In genomic region chr8:70874441-70874840, GRCm38 (mm10) we compare ENCODE assay signal across 17 mouse cellular contexts. TPM values are rescaled to one million over a fixed set of nuclear protein-coding genes. Genes with fewer than 3 reads are reported as not detected.
A peak's percentile ranks its signal among the peaks of the same experiment; 100 is the strongest.
DNase-seq lines count a peak whose midpoint lies in the region; ATAC-seq and TF ChIP-seq lines count a peak whose summit lies in the region.
"Had no signal": no experiment of that assay in that cellular context is flagged by ENCODE, and none has a peak within 500 bp of the region (broad histone marks: within the 10 kb centered on the region; RNA-seq: fewer than 3 reads in every experiment).

No protein-coding gene starts in this region.

- no peaks in the 10 kb centered on the region for H3K27me3 ChIP-seq in forebrain, embryonic 12.5 days
- H3K27me3 ChIP-seq in forebrain, embryonic 13.5 days, result 0 out of 2 replicates have a peak, but pooled peaks cover 3% of the 10 kb centered on the region
- H3K27me3 ChIP-seq in E14TG2a.4 (ENCODE audit: insufficient read depth, low read length), result no peaks in the 10 kb centered on the region
- no peaks in the 10 kb centered on the region for H3K27me3 ChIP-seq in hindbrain, embryonic 10.5 days (ENCODE audit: insufficient read depth, poor library complexity, severe bottlenecking)
- no peaks in the 10 kb centered on the region for H3K27me3 ChIP-seq in limb, embryonic 11.5 days (ENCODE audit: control insufficient read depth, insufficient read depth, low read length)
- 0 out of 2 replicates have a peak, but pooled peaks cover 2% of the 10 kb centered on the region for H3K27me3 ChIP-seq in intestine, embryonic 15.5 days (replicated peaks)
- H3K27me3 ChIP-seq: heart, embryonic 15.5 days; lung, embryonic 15.5 days had no signal

- 0 out of 2 replicates have a peak overlapping the region, but pooled peaks have one; percentile 3 for H3K27ac ChIP-seq in forebrain, embryonic 12.5 days
- no peak overlapping the region for H3K27ac ChIP-seq in forebrain, embryonic 13.5 days
- peak overlapping the region; percentile 95 for H3K27ac ChIP-seq in hindbrain, embryonic 10.5 days
- no peak overlapping the region for H3K27ac ChIP-seq in limb, embryonic 11.5 days (replicated peaks; ENCODE audit: low read depth, low read length)
- no peak overlapping the region for H3K27ac ChIP-seq in intestine, embryonic 15.5 days
- H3K27ac ChIP-seq: lung, embryonic 15.5 days had no signal

- H3K4me1 ChIP-seq in forebrain, embryonic 12.5 days, result peaks cover 22% of the 10 kb centered on the region
- H3K4me1 ChIP-seq in forebrain, embryonic 13.5 days, result peaks cover 21% of the 10 kb centered on the region
- peaks cover 85% of the 10 kb centered on the region for H3K4me1 ChIP-seq in E14TG2a.4 (replicated peaks; ENCODE audit: low read depth, low read length)
- peaks cover 38% of the 10 kb centered on the region for H3K4me1 ChIP-seq in hindbrain, embryonic 10.5 days (replicated peaks)
- peaks cover under 1% of the 10 kb centered on the region; the same call in 1 of the 2 replicates for H3K4me1 ChIP-seq in limb, embryonic 11.5 days (ENCODE audit: control insufficient read depth, insufficient read depth, low read length)
- H3K4me1 ChIP-seq in intestine, embryonic 15.5 days (replicated peaks), result peaks cover 9% of the 10 kb centered on the region; the same call in 1 of the 2 replicates

- H3K4me2 ChIP-seq in forebrain, embryonic 12.5 days, result no peak overlapping the region
- H3K4me2 ChIP-seq in forebrain, embryonic 13.5 days, result no peak overlapping the region
- H3K4me2 ChIP-seq in limb, embryonic 11.5 days (ENCODE audit: low read depth, severe bottlenecking), result no peak overlapping the region
- H3K4me2 ChIP-seq in intestine, embryonic 15.5 days (replicated peaks), result no peak overlapping the region

- no peak overlapping the region for H3K4me3 ChIP-seq in forebrain, embryonic 12.5 days (replicated peaks)
- H3K4me3 ChIP-seq in forebrain, embryonic 13.5 days, result no peak overlapping the region
- peak overlapping the region; percentile 95 for H3K4me3 ChIP-seq in E14TG2a.4 (replicated peaks; ENCODE audit: low read length)
- peak overlapping the region; percentile 93; the same call in 1 of the 2 replicates for H3K4me3 ChIP-seq in hindbrain, embryonic 10.5 days
- no peak overlapping the region for H3K4me3 ChIP-seq in limb, embryonic 11.5 days (ENCODE audit: low read depth, low read length)
- no peak overlapping the region for H3K4me3 ChIP-seq in intestine, embryonic 15.5 days (replicated peaks)

- H3K9me3 ChIP-seq in forebrain, embryonic 12.5 days, result no peaks in the 10 kb centered on the region
- no peaks in the 10 kb centered on the region for H3K9me3 ChIP-seq in forebrain, embryonic 13.5 days (replicated peaks)
- H3K9me3 ChIP-seq in E14TG2a.4 (ENCODE audit: low read length), result no peaks in the 10 kb centered on the region
- no peaks in the 10 kb centered on the region for H3K9me3 ChIP-seq in hindbrain, embryonic 10.5 days
- no peaks in the 10 kb centered on the region for H3K9me3 ChIP-seq in limb, embryonic 11.5 days (ENCODE audit: control insufficient read depth, low read length)
- H3K9me3 ChIP-seq in intestine, embryonic 15.5 days, result no peaks in the 10 kb centered on the region
- H3K9me3 ChIP-seq: G1E; heart, embryonic 15.5 days; liver, embryonic 12.5 days; lung, embryonic 15.5 days had no signal

- TF ChIP-seq CTCF in E14TG2a.4 (conservative IDR thresholded peaks at IDR 0.05; ENCODE audit: low read length), result no peak

- ATAC-seq in forebrain, embryonic 12.5 days (ENCODE audit: low FRiP score), result no peak
- ATAC-seq in forebrain, embryonic 13.5 days, result no peak
- no peak for ATAC-seq in limb, embryonic 11.5 days (ENCODE audit: insufficient number of reproducible peaks, low FRiP score, low TSS enrichment, low read depth)
- no peak for ATAC-seq in intestine, embryonic 15.5 days

- DNase-seq in hindbrain, embryonic 10.5 days (ENCODE audit: low spot score), result no peak
- peak; percentile 20 for DNase-seq in limb, embryonic 11.5 days (ENCODE audit: low spot score)
- DNase-seq in thymus, postnatal 14 days, result no peak
- no peak for DNase-seq in T-cell, adult 2 months (ENCODE audit: low spot score)
- DNase-seq: adrenal gland, adult 2 months; B cell, adult 2 months; cerebellum, adult 8-10 months; kidney, postnatal 10 days; layer of hippocampus, adult 9-11 months had no signal

- H3K36me3 ChIP-seq in forebrain, embryonic 12.5 days (replicated peaks), result no peaks in the 10 kb centered on the region
- no peaks in the 10 kb centered on the region for H3K36me3 ChIP-seq in forebrain, embryonic 13.5 days (ENCODE audit: poor library complexity, severe bottlenecking)
- H3K36me3 ChIP-seq in E14TG2a.4 (ENCODE audit: insufficient read depth, low read length), result peaks cover 11% of the 10 kb centered on the region
- H3K36me3 ChIP-seq in hindbrain, embryonic 10.5 days, result no peaks in the 10 kb centered on the region
- no peaks in the 10 kb centered on the region; the same call in 1 of the 2 replicates for H3K36me3 ChIP-seq in limb, embryonic 11.5 days (ENCODE audit: control insufficient read depth, insufficient read depth, low read length)
- no peaks in the 10 kb centered on the region for H3K36me3 ChIP-seq in intestine, embryonic 15.5 days
- H3K36me3 ChIP-seq: heart, embryonic 15.5 days; liver, embryonic 12.5 days; lung, embryonic 15.5 days had no signal

- no peak overlapping the region for H3K9ac ChIP-seq in forebrain, embryonic 12.5 days
- H3K9ac ChIP-seq in forebrain, embryonic 13.5 days, result no peak overlapping the region
- H3K9ac ChIP-seq in limb, embryonic 11.5 days (ENCODE audit: low read length), result 0 out of 2 replicates have a peak overlapping the region, but pooled peaks have one; percentile 17
- no peak overlapping the region for H3K9ac ChIP-seq in intestine, embryonic 15.5 days
- H3K9ac ChIP-seq: heart, embryonic 15.5 days had no signal

- WGBS in forebrain, embryonic 12.5 days, result 92% methylated on average over 13 of the region's 13 CpGs
- WGBS in forebrain, embryonic 13.5 days, result 93% methylated on average over 13 of the region's 13 CpGs
- WGBS in hindbrain, embryonic 10.5 days, result 90% methylated on average over 13 of the region's 13 CpGs
- WGBS in limb, embryonic 11.5 days, result 91% methylated on average over 13 of the region's 13 CpGs
- WGBS in intestine, embryonic 15.5 days, result 93% methylated on average over 13 of the region's 13 CpGs

RNA-seq across cellular contexts. Expression of gene Ccdc124, which starts 0.7 kb away (rescaled TPM):
- polyA plus RNA-seq in forebrain, embryonic 12.5 days (2016; fragmentation: Nextera tagmentation; extraction: Ambion mirVana), result 154 and 159 TPM in 2 replicates
- 169 and 179 TPM in 2 replicates for polyA plus RNA-seq in forebrain, embryonic 13.5 days (2015; fragmentation: Nextera tagmentation; extraction: Ambion mirVana)
- polyA plus RNA-seq in hindbrain, embryonic 10.5 days (2016; fragmentation: Nextera tagmentation; extraction: Ambion mirVana), result 172 and 182 TPM in 2 replicates
- 154 and 161 TPM in 2 replicates for polyA plus RNA-seq in limb, embryonic 11.5 days (2014; fragmentation: Nextera tagmentation; extraction: Ambion mirVana)
- 89.4 and 90.7 TPM in 2 replicates for polyA plus RNA-seq in intestine, embryonic 15.5 days (2015; fragmentation: Nextera tagmentation; extraction: Ambion mirVana)

RNA-seq across cellular contexts. Expression of gene Kcnn1, which starts 11.4 kb away (rescaled TPM):
- 14.4 and 16.3 TPM in 2 replicates for polyA plus RNA-seq in forebrain, embryonic 12.5 days (2016; fragmentation: Nextera tagmentation; extraction: Ambion mirVana)
- polyA plus RNA-seq in forebrain, embryonic 13.5 days (2015; fragmentation: Nextera tagmentation; extraction: Ambion mirVana), result 11.2 and 13.5 TPM in 2 replicates
- polyA plus RNA-seq in hindbrain, embryonic 10.5 days (2016; fragmentation: Nextera tagmentation; extraction: Ambion mirVana), result 6.2 and 19.3 TPM in 2 replicates
- 3.8 and 3.9 TPM in 2 replicates for polyA plus RNA-seq in limb, embryonic 11.5 days (2014; fragmentation: Nextera tagmentation; extraction: Ambion mirVana)
- 2.0 TPM in 2 replicates for polyA plus RNA-seq in intestine, embryonic 15.5 days (2015; fragmentation: Nextera tagmentation; extraction: Ambion mirVana)

RNA-seq across cellular contexts. Expression of gene Slc5a5, which starts 18.1 kb away (rescaled TPM):
- 0.49 and 0.67 TPM in 2 replicates for polyA plus RNA-seq in forebrain, embryonic 12.5 days (2016; fragmentation: Nextera tagmentation; extraction: Ambion mirVana)
- 0.50 and 0.67 TPM in 2 replicates for polyA plus RNA-seq in forebrain, embryonic 13.5 days (2015; fragmentation: Nextera tagmentation; extraction: Ambion mirVana)
- polyA plus RNA-seq in hindbrain, embryonic 10.5 days (2016; fragmentation: Nextera tagmentation; extraction: Ambion mirVana), result 0.39 and 0.59 TPM in 2 replicates
- polyA plus RNA-seq in limb, embryonic 11.5 days (2014; fragmentation: Nextera tagmentation; extraction: Ambion mirVana), result 0.09 and 0.34 TPM in 2 replicates
- 0.34 and 0.40 TPM in 2 replicates for polyA plus RNA-seq in intestine, embryonic 15.5 days (2015; fragmentation: Nextera tagmentation; extraction: Ambion mirVana)

RNA-seq across cellular contexts. Expression of gene Rpl18a, which starts 22.8 kb away (rescaled TPM):
- 2,624 and 2,770 TPM in 2 replicates for polyA plus RNA-seq in forebrain, embryonic 12.5 days (2016; fragmentation: Nextera tagmentation; extraction: Ambion mirVana)
- polyA plus RNA-seq in forebrain, embryonic 13.5 days (2015; fragmentation: Nextera tagmentation; extraction: Ambion mirVana), result 3,255 and 3,517 TPM in 2 replicates
- polyA plus RNA-seq in hindbrain, embryonic 10.5 days (2016; fragmentation: Nextera tagmentation; extraction: Ambion mirVana), result 3,443 and 3,791 TPM in 2 replicates
- polyA plus RNA-seq in limb, embryonic 11.5 days (2014; fragmentation: Nextera tagmentation; extraction: Ambion mirVana), result 3,769 and 3,846 TPM in 2 replicates
- polyA plus RNA-seq in intestine, embryonic 15.5 days (2015; fragmentation: Nextera tagmentation; extraction: Ambion mirVana), result 4,170 and 4,400 TPM in 2 replicates

RNA-seq across cellular contexts. Expression of gene Map1s, which starts 31.3 kb away (rescaled TPM):
- 61.4 and 61.6 TPM in 2 replicates for polyA plus RNA-seq in forebrain, embryonic 12.5 days (2016; fragmentation: Nextera tagmentation; extraction: Ambion mirVana)
- 57.0 and 58.2 TPM in 2 replicates for polyA plus RNA-seq in forebrain, embryonic 13.5 days (2015; fragmentation: Nextera tagmentation; extraction: Ambion mirVana)
- 66.6 and 74.5 TPM in 2 replicates for polyA plus RNA-seq in hindbrain, embryonic 10.5 days (2016; fragmentation: Nextera tagmentation; extraction: Ambion mirVana)
- polyA plus RNA-seq in limb, embryonic 11.5 days (2014; fragmentation: Nextera tagmentation; extraction: Ambion mirVana), result 42.3 and 44.8 TPM in 2 replicates
- polyA plus RNA-seq in intestine, embryonic 15.5 days (2015; fragmentation: Nextera tagmentation; extraction: Ambion mirVana), result 36.7 and 38.6 TPM in 2 replicates

Comparison
In these comparisons a context has a peak if more than half of its experiments do, and no peak if none do; other contexts are left out.
1. H3K27ac ChIP-seq: peak in forebrain, embryonic 12.5 days (single experiment) and hindbrain, embryonic 10.5 days (single experiment); none in forebrain, embryonic 13.5 days (single experiment), limb, embryonic 11.5 days (single experiment) and intestine, embryonic 15.5 days (single experiment).
2. H3K4me3 ChIP-seq: peak in E14TG2a.4 (single experiment) and hindbrain, embryonic 10.5 days (single experiment); none in forebrain, embryonic 12.5 days (single experiment), forebrain, embryonic 13.5 days (single experiment), limb, embryonic 11.5 days (single experiment) and intestine, embryonic 15.5 days (single experiment).